Mouse (Mus musculus) layer of hippocampus, postnatal 36 days (tissue): ENCODE data around the gene Chd2. TPM values are rescaled to one million over a fixed set of nuclear protein-coding genes. Genes with fewer than 3 reads are reported as not detected.

ENCODE experiments used
- DNase-seq, 2 experiments: peaks; one replicate each; pipeline ENCODE4 v3.0.0; 2022
- total RNA-seq, 2 experiments: library from RNA; stranded (reverse); gene quantifications; 2 replicates each; pipeline ENCODE4 v1.2.3; 2021

Chd2 gene
- total RNA-seq, 2 experiments from 2014 or later: 46.4 to 61.7 TPM

- no peak for DNase-seq
Observed at GRCm38 (mm10) chr7:73435685-73436084, 105.9 kb downstream of the Chd2 start.

GRCm38 (mm10) chr7:73434336-73434677, 107.3 kb downstream of the Chd2 start:
- no peak for DNase-seq

GRCm38 (mm10) chr7:73433637-73434335, 107.8 kb downstream of the Chd2 start:
- DNase-seq: no peak

- no peak for DNase-seq
Observed at GRCm38 (mm10) chr7:73428525-73428924, 113.1 kb downstream of the Chd2 start.

- no peak for DNase-seq
Observed at GRCm38 (mm10) chr7:73427794-73428193, 113.8 kb downstream of the Chd2 start.

GRCm38 (mm10) chr7:73426752-73427386, 114.8 kb downstream of the Chd2 start:
- no peak for DNase-seq

GRCm38 (mm10) chr7:73426235-73426634, 115.4 kb downstream of the Chd2 start:
- no peak for DNase-seq

- DNase-seq: no peak
Observed at GRCm38 (mm10) chr7:73425451-73425850, 116.2 kb downstream of the Chd2 start.

- no peak for DNase-seq
Observed at GRCm38 (mm10) chr7:73424705-73425104, 116.9 kb downstream of the Chd2 start.

GRCm38 (mm10) chr7:73424243-73424642, 117.4 kb downstream of the Chd2 start:
- no peak for DNase-seq

GRCm38 (mm10) chr7:73423236-73423635, 118.4 kb downstream of the Chd2 start:
- no peak for DNase-seq

GRCm38 (mm10) chr7:73422223-73423113, 119.2 kb downstream of the Chd2 start:
- peak; percentile 74 to 82 for DNase-seq

- DNase-seq: no peak
Observed at GRCm38 (mm10) chr7:73421278-73422015, 120.2 kb downstream of the Chd2 start.

GRCm38 (mm10) chr7:73420827-73421226, 120.8 kb downstream of the Chd2 start:
- DNase-seq: no peak

- no peak for DNase-seq
Observed at GRCm38 (mm10) chr7:73419375-73419774, 122.3 kb downstream of the Chd2 start.

- DNase-seq: no peak
Observed at GRCm38 (mm10) chr7:73414192-73414591, 127.4 kb downstream of the Chd2 start.

GRCm38 (mm10) chr7:73412419-73412818, 129.2 kb downstream of the Chd2 start:
- no peak for DNase-seq

- no peak for DNase-seq
Observed at GRCm38 (mm10) chr7:73411986-73412385, 129.6 kb downstream of the Chd2 start.

- DNase-seq: no peak
Observed at GRCm38 (mm10) chr7:73411523-73411922, 130.1 kb downstream of the Chd2 start.

GRCm38 (mm10) chr7:73405550-73405949, 136.1 kb downstream of the Chd2 start:
- no peak for DNase-seq

- DNase-seq: no peak
Observed at GRCm38 (mm10) chr7:73403538-73403937, 138.1 kb downstream of the Chd2 start.

GRCm38 (mm10) chr7:73402671-73403070, 139.0 kb downstream of the Chd2 start:
- no peak for DNase-seq

GRCm38 (mm10) chr7:73402106-73402505, 139.5 kb downstream of the Chd2 start:
- no peak for DNase-seq
